Mouse (Mus musculus): ENCODE data around the gene Drd5. TPM values are rescaled to one million over a fixed set of nuclear protein-coding genes. Genes with fewer than 3 reads are reported as not detected.

The Drd5 gene
- polyA plus RNA-seq, 1 experiment from 2014 or later: 0.27 TPM

DNA sequence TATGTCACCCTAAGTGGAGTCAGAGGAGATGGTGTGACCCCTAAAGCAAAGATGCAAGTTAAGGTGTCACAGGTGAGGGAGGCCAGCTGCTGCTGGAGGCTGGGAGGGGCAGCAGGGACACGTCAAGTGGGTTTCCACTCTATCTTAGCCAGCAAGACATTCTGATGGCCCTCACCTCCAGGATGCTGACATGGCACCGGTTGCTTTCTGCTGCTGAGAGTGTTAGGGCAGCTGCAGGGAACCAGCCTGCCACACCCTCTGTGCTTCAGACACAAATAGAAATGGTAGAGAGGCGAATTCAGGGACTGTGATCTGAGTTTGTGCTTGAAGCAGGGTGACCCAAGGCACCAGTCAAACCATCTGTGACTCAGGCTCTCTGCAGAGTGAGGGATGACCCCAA is 9.4 kb upstream of the Drd5 start:
- DNase-seq (ENCODE audit: low spot score): no peak
- no peaks in the 10 kb centered on the region for H3K4me1 ChIP-seq (ENCODE audit: control insufficient read depth, insufficient read depth, low read length)
- H3K36me3 ChIP-seq (replicated peaks; ENCODE audit: control insufficient read depth, insufficient read depth, low read depth, low read length): no peaks in the 10 kb centered on the region
- H3K27me3 ChIP-seq (ENCODE audit: control insufficient read depth, insufficient read depth, low read length): no peaks in the 10 kb centered on the region
- H3K4me2 ChIP-seq (ENCODE audit: low read depth, low read length): no peak overlapping the region
- no peak for ATAC-seq (replicated peaks; ENCODE audit: insufficient number of reproducible peaks, low FRiP score, low TSS enrichment, low read depth)
- H3K4me3 ChIP-seq (ENCODE audit: low read depth, low read length): no peak overlapping the region
- 76% methylated on average over 3 of the region's 3 CpGs for WGBS
- no peaks in the 10 kb centered on the region for H3K9me3 ChIP-seq (replicated peaks; ENCODE audit: control insufficient read depth, low read length)
- no peak overlapping the region for H3K9ac ChIP-seq (replicated peaks; ENCODE audit: low read length)
- no peak overlapping the region for H3K27ac ChIP-seq (replicated peaks; ENCODE audit: low read depth, low read length)

- 75% methylated on average over 4 of the region's 4 CpGs for WGBS
- Histone ChIP-seq H3K27ac (replicated peaks; ENCODE audit: low read depth, low read length) (no peak overlapping the region), H3K36me3 (replicated peaks; ENCODE audit: control insufficient read depth, insufficient read depth, low read depth, low read length) (no peaks in the 10 kb centered on the region), H3K4me2 (ENCODE audit: low read depth, low read length) (no peak overlapping the region), H3K27me3 (ENCODE audit: control insufficient read depth, insufficient read depth, low read length) (no peaks in the 10 kb centered on the region), H3K9me3 (replicated peaks; ENCODE audit: control insufficient read depth, low read length) (no peaks in the 10 kb centered on the region), H3K9ac (replicated peaks; ENCODE audit: low read length) (no peak overlapping the region), H3K4me1 (ENCODE audit: control insufficient read depth, insufficient read depth, low read length) (no peaks in the 10 kb centered on the region), H3K4me3 (ENCODE audit: low read depth, low read length) (no peak overlapping the region)
- no peak for ATAC-seq (replicated peaks; ENCODE audit: insufficient number of reproducible peaks, low FRiP score, low TSS enrichment, low read depth)
- no peak for DNase-seq (ENCODE audit: low spot score)
Measured at GRCm38 (mm10) chr5:38333381-38333780, 14.2 kb downstream of the Drd5 start.

GRCm38 (mm10) chr5:38334582-38334981 is 15.4 kb downstream of the Drd5 start:
- no peak for DNase-seq (ENCODE audit: low spot score)

DNA sequence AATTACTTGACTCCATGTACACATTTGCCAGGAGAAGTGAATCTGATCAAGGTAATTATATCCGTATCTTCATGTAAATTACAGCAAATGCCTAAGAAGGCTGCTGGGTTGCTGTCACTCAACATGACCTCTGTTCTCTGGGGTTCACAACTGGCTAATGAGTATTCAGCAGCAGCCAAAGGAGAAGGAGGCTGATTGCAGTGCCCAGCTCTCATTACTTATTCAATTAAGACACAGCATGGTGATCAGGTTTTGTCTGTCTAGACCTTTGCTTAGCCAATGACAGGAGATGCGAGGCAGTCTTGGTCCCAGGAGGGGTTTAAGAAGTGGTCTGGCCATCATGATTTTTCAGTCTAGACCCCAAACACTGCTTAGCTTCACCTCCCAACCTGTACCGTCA is 23.9 kb downstream of the Drd5 start:
- WGBS: 65% methylated on average over 3 of the region's 3 CpGs
- Histone ChIP-seq H3K4me2 (ENCODE audit: low read depth, low read length) (no peak overlapping the region), H3K9ac (replicated peaks; ENCODE audit: low read length) (no peak overlapping the region), H3K36me3 (replicated peaks; ENCODE audit: control insufficient read depth, insufficient read depth, low read depth, low read length) (no peaks in the 10 kb centered on the region), H3K4me1 (ENCODE audit: control insufficient read depth, insufficient read depth, low read length) (no peaks in the 10 kb centered on the region), H3K9me3 (replicated peaks; ENCODE audit: control insufficient read depth, low read length) (no peaks in the 10 kb centered on the region), H3K27ac (replicated peaks; ENCODE audit: low read depth, low read length) (no peak overlapping the region), H3K27me3 (ENCODE audit: control insufficient read depth, insufficient read depth, low read length) (no peaks in the 10 kb centered on the region), H3K4me3 (ENCODE audit: low read depth, low read length) (no peak overlapping the region)
- DNase-seq (ENCODE audit: low spot score) (no peak), ATAC-seq (replicated peaks; ENCODE audit: insufficient number of reproducible peaks, low FRiP score, low TSS enrichment, low read depth) (no peak)

More at GRCm38 (mm10) chr5:38334582-38334981, 15.4 kb downstream of the Drd5 start:
- 43% methylated on average over 1 of the region's 1 CpGs for WGBS
- no peak; the same call in 1 of the 2 replicates for ATAC-seq (replicated peaks; ENCODE audit: insufficient number of reproducible peaks, low FRiP score, low TSS enrichment, low read depth)
- Histone ChIP-seq H3K9ac (replicated peaks; ENCODE audit: low read length) (no peak overlapping the region), H3K4me3 (ENCODE audit: low read depth, low read length) (no peak overlapping the region), H3K27me3 (ENCODE audit: control insufficient read depth, insufficient read depth, low read length) (no peaks in the 10 kb centered on the region), H3K4me2 (ENCODE audit: low read depth, low read length) (no peak overlapping the region), H3K27ac (replicated peaks; ENCODE audit: low read depth, low read length) (no peak overlapping the region), H3K9me3 (replicated peaks; ENCODE audit: control insufficient read depth, low read length) (no peaks in the 10 kb centered on the region), H3K36me3 (replicated peaks; ENCODE audit: control insufficient read depth, insufficient read depth, low read depth, low read length) (no peaks in the 10 kb centered on the region), H3K4me1 (ENCODE audit: control insufficient read depth, insufficient read depth, low read length) (no peaks in the 10 kb centered on the region)

- 31% methylated on average over 10 of the region's 10 CpGs for WGBS
Measured at GRCm38 (mm10) chr5:38346646-38347432, 27.7 kb downstream of the Drd5 start.

GRCm38 (mm10) chr5:38350351-38350929 is 31.3 kb downstream of the Drd5 start:
- H3K27me3 ChIP-seq (ENCODE audit: control insufficient read depth, insufficient read depth, low read length): no peaks in the 10 kb centered on the region
- no peak overlapping the region for H3K4me2 ChIP-seq (ENCODE audit: low read depth, low read length)
- H3K9me3 ChIP-seq (replicated peaks; ENCODE audit: control insufficient read depth, low read length): no peaks in the 10 kb centered on the region
- ATAC-seq (replicated peaks; ENCODE audit: insufficient number of reproducible peaks, low FRiP score, low TSS enrichment, low read depth) (no peak), DNase-seq (ENCODE audit: low spot score) (peak; percentile 29)
- 27% methylated on average over 5 of the region's 5 CpGs for WGBS
- H3K36me3 ChIP-seq (replicated peaks; ENCODE audit: control insufficient read depth, insufficient read depth, low read depth, low read length): no peaks in the 10 kb centered on the region
- peaks cover 3% of the 10 kb centered on the region; the same call in 1 of the 2 replicates for H3K4me1 ChIP-seq (ENCODE audit: control insufficient read depth, insufficient read depth, low read length)
- no peak overlapping the region for H3K9ac ChIP-seq (replicated peaks; ENCODE audit: low read length)
- H3K27ac ChIP-seq (replicated peaks; ENCODE audit: low read depth, low read length): no peak overlapping the region
- H3K4me3 ChIP-seq (ENCODE audit: low read depth, low read length): no peak overlapping the region

More at GRCm38 (mm10) chr5:38346646-38347432, 27.7 kb downstream of the Drd5 start:
- Histone ChIP-seq H3K4me3 (ENCODE audit: low read depth, low read length) (no peak overlapping the region), H3K36me3 (replicated peaks; ENCODE audit: control insufficient read depth, insufficient read depth, low read depth, low read length) (no peaks in the 10 kb centered on the region), H3K4me2 (ENCODE audit: low read depth, low read length) (no peak overlapping the region), H3K27me3 (ENCODE audit: control insufficient read depth, insufficient read depth, low read length) (no peaks in the 10 kb centered on the region), H3K27ac (replicated peaks; ENCODE audit: low read depth, low read length) (no peak overlapping the region), H3K4me1 (ENCODE audit: control insufficient read depth, insufficient read depth, low read length) (peaks cover 3% of the 10 kb centered on the region; the same call in 1 of the 2 replicates), H3K9me3 (replicated peaks; ENCODE audit: control insufficient read depth, low read length) (no peaks in the 10 kb centered on the region), H3K9ac (replicated peaks; ENCODE audit: low read length) (no peak overlapping the region)
- DNase-seq (ENCODE audit: low spot score): peak; percentile 68
- no peak for ATAC-seq (replicated peaks; ENCODE audit: insufficient number of reproducible peaks, low FRiP score, low TSS enrichment, low read depth)

GRCm38 (mm10) chr5:38356927-38357326 is 37.8 kb downstream of the Drd5 start:
- no peak for DNase-seq (ENCODE audit: low spot score)
- no peak overlapping the region for H3K4me2 ChIP-seq (ENCODE audit: low read depth, low read length)
- 82% methylated on average over 3 of the region's 3 CpGs for WGBS

DNA sequence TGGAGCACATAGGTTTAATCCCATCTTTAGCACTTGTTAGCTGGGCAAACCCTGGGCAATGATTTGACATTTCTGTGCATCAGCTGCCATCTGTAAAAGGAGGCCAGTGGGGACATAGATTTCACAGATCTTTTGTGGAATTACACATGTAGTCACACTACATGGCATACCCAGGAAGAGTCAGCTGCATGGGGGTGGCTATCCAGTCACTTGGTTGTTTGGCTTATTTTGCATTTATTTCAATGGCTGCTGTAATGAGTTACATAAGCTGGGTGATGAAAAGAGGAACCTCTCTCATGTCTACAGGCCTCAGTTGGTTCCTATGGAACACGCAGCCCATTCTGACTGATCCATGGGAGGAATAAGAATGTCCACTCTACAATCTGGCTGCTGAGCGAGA is 40.5 kb downstream of the Drd5 start:
- H3K4me1 ChIP-seq (ENCODE audit: control insufficient read depth, insufficient read depth, low read length): no peaks in the 10 kb centered on the region
- no peak overlapping the region for H3K4me3 ChIP-seq (ENCODE audit: low read depth, low read length)
- H3K36me3 ChIP-seq (replicated peaks; ENCODE audit: control insufficient read depth, insufficient read depth, low read depth, low read length): no peaks in the 10 kb centered on the region
- no peaks in the 10 kb centered on the region for H3K9me3 ChIP-seq (replicated peaks; ENCODE audit: control insufficient read depth, low read length)
- 74% methylated on average over 2 of the region's 2 CpGs for WGBS
- H3K27ac ChIP-seq (replicated peaks; ENCODE audit: low read depth, low read length): no peak overlapping the region
- no peaks in the 10 kb centered on the region for H3K27me3 ChIP-seq (ENCODE audit: control insufficient read depth, insufficient read depth, low read length)
- DNase-seq (ENCODE audit: low spot score): no peak
- no peak overlapping the region for H3K9ac ChIP-seq (replicated peaks; ENCODE audit: low read length)
- ATAC-seq (replicated peaks; ENCODE audit: insufficient number of reproducible peaks, low FRiP score, low TSS enrichment, low read depth): no peak
- H3K4me2 ChIP-seq (ENCODE audit: low read depth, low read length): no peak overlapping the region

More at GRCm38 (mm10) chr5:38356927-38357326, 37.8 kb downstream of the Drd5 start:
- Histone ChIP-seq H3K36me3 (replicated peaks; ENCODE audit: control insufficient read depth, insufficient read depth, low read depth, low read length) (no peaks in the 10 kb centered on the region), H3K4me3 (ENCODE audit: low read depth, low read length) (no peak overlapping the region), H3K9ac (replicated peaks; ENCODE audit: low read length) (no peak overlapping the region), H3K27ac (replicated peaks; ENCODE audit: low read depth, low read length) (no peak overlapping the region), H3K27me3 (ENCODE audit: control insufficient read depth, insufficient read depth, low read length) (no peaks in the 10 kb centered on the region), H3K4me1 (ENCODE audit: control insufficient read depth, insufficient read depth, low read length) (no peaks in the 10 kb centered on the region), H3K9me3 (replicated peaks; ENCODE audit: control insufficient read depth, low read length) (no peaks in the 10 kb centered on the region)
- no peak for ATAC-seq (replicated peaks; ENCODE audit: insufficient number of reproducible peaks, low FRiP score, low TSS enrichment, low read depth)
